Mouse (Mus musculus): ENCODE results near the gene Olfr532.

- TF ChIP-seq MYOG (IDR thresholded peaks at IDR 0.05; ENCODE audit: control insufficient read depth, extremely low read depth, insufficient read length), result no peak
- TF ChIP-seq CTCF (IDR thresholded peaks at IDR 0.05; ENCODE audit: control insufficient read depth, insufficient read depth, insufficient read length), result no peak
- no peak for TF ChIP-seq USF1 (IDR thresholded peaks at IDR 0.05; ENCODE audit: low read depth)
- no peak for TF ChIP-seq MYOD1 (IDR thresholded peaks at IDR 0.05; ENCODE audit: control insufficient read depth, insufficient read length, low read depth)
Observed at GRCm38 (mm10) chr7:140376231-140376630, 45.2 kb downstream of the Olfr532 start, which contains the start of gene Olfr530.

All from C2C12 (cell line).